Mouse (Mus musculus) lung, embryonic 16.5 days (tissue): ENCODE measurements at regions not wholly inside any gene's neighbourhood (a gene's known extent, or its start where the extent isn't known, plus 50 kb on each side); places are given as distances from the start of the nearest gene placed in this dataset.

Source experiments
- ATAC-seq: fragments of 200-750 bp; cut with Nextera tagmentation; 2 replicates; pipeline ENCODE4 v1.8.0; 2017; ENCODE audit warnings: low read depth, mild to moderate bottlenecking, moderate library complexity
- H3K27ac ChIP-seq: fragments of 300-500 bp; sonication (generic); 2 replicates; pipeline ENCODE4 v1.5.1; 2014; ENCODE audit warnings: mild to moderate bottlenecking, control low read depth, low read length
- H3K27me3 ChIP-seq: fragments of 300-500 bp; sonication (generic); 2 replicates; pipeline ENCODE4 v1.6.1; 2014; ENCODE audit warnings: low read depth, low read length, mixed read lengths; ENCODE audit not compliant: control insufficient read depth, insufficient read depth
- H3K36me3 ChIP-seq: fragments of 300-500 bp; sonication (generic); 2 replicates; pipeline ENCODE4 v1.6.1; 2014; ENCODE audit warnings: low read length; ENCODE audit not compliant: control insufficient read depth, insufficient read depth
- H3K4me1 ChIP-seq: fragments of 300-500 bp; sonication (generic); replicated peaks from 2 replicates; pipeline ENCODE4 v1.6.1; 2014; ENCODE audit warnings: low read length, mixed read lengths; ENCODE audit not compliant: control insufficient read depth, insufficient read depth
- H3K4me2 ChIP-seq: fragments of 300-500 bp; sonication (generic); 2 replicates; pipeline ENCODE4 v1.6.1; 2014; ENCODE audit warnings: low read depth, low read length, control low read depth
- H3K4me3 ChIP-seq: fragments of 300-500 bp; sonication (generic); 2 replicates; pipeline ENCODE4 v1.5.1; 2014; ENCODE audit warnings: mild to moderate bottlenecking, low read length, control low read depth
- H3K9ac ChIP-seq: fragments of 300-500 bp; sonication (generic); 2 replicates; pipeline ENCODE4 v1.6.1; 2014; ENCODE audit warnings: low read length, control low read depth
- H3K9me3 ChIP-seq: fragments of 300-500 bp; sonication (generic); 2 replicates; pipeline ENCODE4 v1.6.1; 2016; ENCODE audit warnings: low read length; ENCODE audit not compliant: control insufficient read depth
- WGBS: fragments of 180-500 bp; shearing (Covaris S2); extraction: QIAGEN DNeasy Blood & Tissue Kit; methylation state at CpG from one replicate; pipeline ENCODE4 v1.1.7; 2014; 5-methylcytosine and 5-hydroxymethylcytosine counted together

DNA sequence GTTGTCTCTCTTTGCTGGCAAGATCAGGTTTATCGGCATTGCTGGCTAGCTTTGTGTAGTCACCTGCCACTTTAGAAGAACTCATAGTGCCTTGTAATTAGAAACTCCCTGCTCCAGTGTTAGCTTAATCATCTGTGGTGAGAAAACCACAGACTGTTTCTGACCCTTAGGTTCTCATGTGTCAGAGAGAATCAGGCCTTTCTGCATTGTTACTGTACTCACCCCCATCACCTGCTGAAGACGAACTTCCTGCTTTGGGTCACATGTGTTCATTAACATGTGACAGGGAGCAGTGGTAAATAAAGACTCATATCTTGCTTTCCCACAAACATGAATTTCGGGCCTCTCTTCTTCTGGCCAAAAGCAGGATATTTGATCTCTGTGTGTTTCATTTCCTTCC is 102.6 kb downstream of the Cnga2 start:
- Histone ChIP-seq H3K9me3 (no peaks in the 10 kb centered on the region), H3K4me1 (no peaks in the 10 kb centered on the region), H3K27ac (no peak overlapping the region), H3K36me3 (no peaks in the 10 kb centered on the region), H3K27me3 (no peaks in the 10 kb centered on the region), H3K4me3 (no peak overlapping the region), H3K4me2 (no peak overlapping the region), H3K9ac (no peak overlapping the region)
- WGBS = 56% methylated on average over 3 of the region's 3 CpGs
- no peak for ATAC-seq

- ATAC-seq = no peak
Observed at GRCm38 (mm10) chrX:72094631-72095030, 103.0 kb downstream of the Cnga2 start.

GRCm38 (mm10) chrX:72141897-72142296 is 79.9 kb upstream of the Magea4 start:
- no peaks in the 10 kb centered on the region for H3K36me3 ChIP-seq
- ATAC-seq = no peak
- no peak overlapping the region for H3K4me3 ChIP-seq
- H3K4me2 ChIP-seq = no peak overlapping the region
- H3K9me3 ChIP-seq = no peaks in the 10 kb centered on the region
- H3K4me1 ChIP-seq = no peaks in the 10 kb centered on the region
- H3K27ac ChIP-seq = no peak overlapping the region
- no peaks in the 10 kb centered on the region for H3K27me3 ChIP-seq
- no peak overlapping the region for H3K9ac ChIP-seq

More at GRCm38 (mm10) chrX:72094631-72095030, 103.0 kb downstream of the Cnga2 start:
- Histone ChIP-seq H3K4me3 (no peak overlapping the region), H3K9me3 (no peaks in the 10 kb centered on the region), H3K27me3 (no peaks in the 10 kb centered on the region), H3K27ac (peak overlapping the region; percentile 5; the same call in 1 of the 2 replicates), H3K4me1 (no peaks in the 10 kb centered on the region), H3K9ac (no peak overlapping the region), H3K4me2 (no peak overlapping the region), H3K36me3 (no peaks in the 10 kb centered on the region)
- 65% methylated on average over 4 of the region's 4 CpGs for WGBS

DNA sequence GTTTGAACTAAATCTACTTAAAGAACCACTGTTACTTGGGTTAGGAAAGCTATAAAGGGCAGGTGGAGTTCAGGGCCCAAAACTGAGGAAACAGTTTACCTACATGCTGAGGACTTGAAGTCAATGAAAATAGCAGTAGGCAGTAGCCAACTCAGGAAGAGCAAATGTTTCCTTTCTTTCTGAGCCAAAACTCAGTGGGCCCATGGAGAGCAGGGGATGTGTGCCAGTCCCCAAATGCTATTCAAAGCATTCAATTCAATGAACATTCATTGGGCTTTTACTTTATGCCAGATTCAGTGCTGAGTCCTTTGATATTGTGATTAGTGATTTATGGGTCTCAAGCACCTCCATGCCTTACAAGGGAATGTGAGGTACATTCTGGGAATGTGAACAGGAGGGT is 52.7 kb upstream of the Magea4 start:
- H3K36me3 ChIP-seq = no peaks in the 10 kb centered on the region
- no peak overlapping the region for H3K27ac ChIP-seq
- H3K27me3 ChIP-seq = no peaks in the 10 kb centered on the region
- H3K9ac ChIP-seq = no peak overlapping the region
- no peak overlapping the region for H3K4me2 ChIP-seq
- H3K4me1 ChIP-seq = no peaks in the 10 kb centered on the region
- H3K4me3 ChIP-seq = no peak overlapping the region
- H3K9me3 ChIP-seq = no peaks in the 10 kb centered on the region
- no peak for ATAC-seq
